Mouse (Mus musculus): ENCODE measurements around the gene Dnm3. TPM values are rescaled to one million over a fixed set of nuclear protein-coding genes. Genes with fewer than 3 reads are reported as not detected.

Dnm3 gene
- total RNA-seq (2014; rRNA removed), result 64.7 and 78.2 TPM in 2 replicates
- polyA plus RNA-seq (2015; fragmentation: Nextera tagmentation; extraction: Ambion mirVana), result 52.3 and 56.3 TPM in 2 replicates

- under 1% methylated on average over 54 of the region's 56 CpGs for WGBS
- peak; percentile 65 for TF ChIP-seq CTCF (IDR thresholded peaks at IDR 0.05; ENCODE audit: low read depth)
- no peaks in the 10 kb centered on the region for H3K27me3 ChIP-seq (ENCODE audit: insufficient read depth, low read length)
- ATAC-seq (peak; percentile 98), DNase-seq (ENCODE audit: low spot score) (peak; percentile 97)
- H3K4me3 ChIP-seq (ENCODE audit: low read length), result peak within 1 kb of the TSS; percentile 83
- peak within 1 kb of the TSS; percentile 80 for H3K27ac ChIP-seq
- no peaks in the 10 kb centered on the region for H3K9me3 ChIP-seq (ENCODE audit: low read length)
- no peaks in the 10 kb centered on the region for H3K36me3 ChIP-seq (ENCODE audit: insufficient read depth, low read length)
- H3K4me2 ChIP-seq (ENCODE audit: low read depth, low read length), result peak within 1 kb of the TSS; percentile 74
- H3K9ac ChIP-seq (replicated peaks; ENCODE audit: low read length), result peak within 1 kb of the TSS; percentile 78
- H3K4me1 ChIP-seq (ENCODE audit: insufficient read depth, low read length), result no peaks in the 10 kb centered on the region
Observed at GRCm38 (mm10) chr1:162477246-162478209, at the start of gene Dnm3. TSS of gene Dnm3 (minus strand) at chr1:162478034.

DNA sequence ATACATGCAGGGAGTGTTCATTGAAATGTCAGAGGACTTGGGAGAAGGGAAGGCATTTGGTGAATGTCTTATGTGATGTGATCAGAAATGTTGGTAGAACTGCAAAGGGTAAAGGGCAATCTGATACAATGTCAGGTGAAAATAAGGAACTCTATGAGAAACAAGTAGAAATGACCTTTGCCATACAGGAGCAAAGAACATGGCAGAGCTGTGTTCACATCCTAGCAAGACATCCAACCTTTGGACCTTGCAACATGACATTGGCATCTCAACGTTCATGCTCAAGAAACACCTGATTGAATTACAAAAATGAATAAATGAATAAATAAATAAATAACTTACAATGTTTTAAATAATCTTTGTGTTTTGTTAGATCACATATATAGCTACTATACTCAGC lies 37.3 kb upstream of the Dnm3 start:
- DNase-seq (ENCODE audit: low spot score), result no peak
- H3K36me3 ChIP-seq (ENCODE audit: insufficient read depth, low read length), result no peaks in the 10 kb centered on the region
- no peak for TF ChIP-seq CTCF (IDR thresholded peaks at IDR 0.05; ENCODE audit: low read depth)
- WGBS, result 87% methylated on average over 1 of the region's 1 CpGs
- no peak overlapping the region for H3K4me2 ChIP-seq (ENCODE audit: low read depth, low read length)
- no peaks in the 10 kb centered on the region for H3K9me3 ChIP-seq (ENCODE audit: low read length)
- no peak overlapping the region for H3K9ac ChIP-seq (replicated peaks; ENCODE audit: low read length)
- no peak overlapping the region for H3K27ac ChIP-seq
- no peaks in the 10 kb centered on the region for H3K27me3 ChIP-seq (ENCODE audit: insufficient read depth, low read length)
- no peak for ATAC-seq
- no peak overlapping the region for H3K4me3 ChIP-seq (ENCODE audit: low read length)
- H3K4me1 ChIP-seq (ENCODE audit: insufficient read depth, low read length), result no peaks in the 10 kb centered on the region

GRCm38 (mm10) chr1:162510013-162510356 lies 32.2 kb upstream of the Dnm3 start:
- DNase-seq (ENCODE audit: low spot score) (no peak), ATAC-seq (no peak)
- 80% methylated on average over 2 of the region's 2 CpGs for WGBS
- Histone ChIP-seq H3K9me3 (ENCODE audit: low read length) (no peaks in the 10 kb centered on the region), H3K4me1 (ENCODE audit: insufficient read depth, low read length) (no peaks in the 10 kb centered on the region), H3K4me2 (ENCODE audit: low read depth, low read length) (no peak overlapping the region), H3K27ac (no peak overlapping the region), H3K27me3 (ENCODE audit: insufficient read depth, low read length) (no peaks in the 10 kb centered on the region), H3K36me3 (ENCODE audit: insufficient read depth, low read length) (no peaks in the 10 kb centered on the region), H3K9ac (replicated peaks; ENCODE audit: low read length) (no peak overlapping the region), H3K4me3 (ENCODE audit: low read length) (no peak overlapping the region)
- TF ChIP-seq CTCF (IDR thresholded peaks at IDR 0.05; ENCODE audit: low read depth), result no peak

GRCm38 (mm10) chr1:162509329-162510012 lies 31.6 kb upstream of the Dnm3 start:
- ATAC-seq (peak; percentile 45; the same call in 1 of the 2 replicates), DNase-seq (ENCODE audit: low spot score) (peak; percentile 19)
- no peaks in the 10 kb centered on the region for H3K9me3 ChIP-seq (ENCODE audit: low read length)
- no peaks in the 10 kb centered on the region for H3K36me3 ChIP-seq (ENCODE audit: insufficient read depth, low read length)
- TF ChIP-seq CTCF (IDR thresholded peaks at IDR 0.05; ENCODE audit: low read depth), result no peak
- no peak overlapping the region for H3K9ac ChIP-seq (replicated peaks; ENCODE audit: low read length)
- 52% methylated on average over 12 of the region's 12 CpGs for WGBS
- no peak overlapping the region for H3K4me3 ChIP-seq (ENCODE audit: low read length)
- H3K27ac ChIP-seq, result no peak overlapping the region
- no peak overlapping the region for H3K4me2 ChIP-seq (ENCODE audit: low read depth, low read length)
- H3K27me3 ChIP-seq (ENCODE audit: insufficient read depth, low read length), result no peaks in the 10 kb centered on the region
- no peaks in the 10 kb centered on the region for H3K4me1 ChIP-seq (ENCODE audit: insufficient read depth, low read length)

DNA sequence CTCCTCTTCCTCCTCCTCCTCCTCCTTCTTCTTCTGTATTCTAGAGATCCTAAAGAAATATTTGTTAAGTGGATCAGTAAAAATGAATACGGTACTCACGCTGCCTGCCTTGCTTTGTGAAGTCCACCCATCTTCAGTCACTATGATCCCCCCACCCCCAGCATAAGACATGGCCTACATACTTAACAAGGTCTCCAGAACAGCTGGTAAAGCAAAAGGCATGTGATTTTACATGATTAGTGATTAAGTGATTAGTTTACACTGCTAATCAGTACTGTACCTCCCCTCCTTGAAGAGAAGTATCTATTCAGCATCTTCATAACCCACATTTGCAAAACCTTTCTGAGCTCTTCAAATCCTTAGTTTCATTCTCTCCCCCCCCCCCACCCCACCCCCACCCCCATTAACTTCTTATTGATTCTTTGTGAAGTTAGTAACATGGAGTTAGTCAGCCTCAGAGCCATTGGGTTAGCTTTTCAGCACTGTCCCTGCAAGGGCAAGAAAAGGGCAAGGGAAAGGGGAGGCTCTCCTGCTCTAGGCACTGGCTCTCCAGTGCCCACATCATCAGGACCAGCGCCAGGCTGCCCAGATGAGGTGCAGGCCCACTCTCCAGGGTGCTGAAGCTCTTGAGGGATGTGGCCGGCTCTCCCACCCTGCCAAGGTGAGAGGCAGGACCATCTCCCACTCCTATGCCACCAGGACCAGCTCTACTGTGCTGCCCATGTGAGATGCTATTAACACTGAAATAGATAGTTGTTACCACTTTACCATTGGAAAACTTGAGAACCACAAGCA lies 30.6 kb upstream of the Dnm3 start:
- 87% methylated on average over 4 of the region's 4 CpGs for WGBS
- no peaks in the 10 kb centered on the region for H3K9me3 ChIP-seq (ENCODE audit: low read length)
- DNase-seq (ENCODE audit: low spot score) (no peak), ATAC-seq (no peak)
- TF ChIP-seq CTCF (IDR thresholded peaks at IDR 0.05; ENCODE audit: low read depth), result no peak
- no peak overlapping the region for H3K27ac ChIP-seq
- H3K4me3 ChIP-seq (ENCODE audit: low read length), result no peak overlapping the region
- no peaks in the 10 kb centered on the region for H3K27me3 ChIP-seq (ENCODE audit: insufficient read depth, low read length)
- H3K9ac ChIP-seq (replicated peaks; ENCODE audit: low read length), result no peak overlapping the region
- H3K4me1 ChIP-seq (ENCODE audit: insufficient read depth, low read length), result no peaks in the 10 kb centered on the region
- no peaks in the 10 kb centered on the region for H3K36me3 ChIP-seq (ENCODE audit: insufficient read depth, low read length)
- no peak overlapping the region for H3K4me2 ChIP-seq (ENCODE audit: low read depth, low read length)

GRCm38 (mm10) chr1:162506516-162506915 lies 28.7 kb upstream of the Dnm3 start:
- DNase-seq (ENCODE audit: low spot score) (no peak), ATAC-seq (no peak)
- no peak overlapping the region for H3K27ac ChIP-seq
- TF ChIP-seq CTCF (IDR thresholded peaks at IDR 0.05; ENCODE audit: low read depth), result no peak
- no peaks in the 10 kb centered on the region for H3K36me3 ChIP-seq (ENCODE audit: insufficient read depth, low read length)
- no peaks in the 10 kb centered on the region for H3K9me3 ChIP-seq (ENCODE audit: low read length)
- WGBS, result 86% methylated on average over 4 of the region's 4 CpGs
- no peak overlapping the region for H3K4me2 ChIP-seq (ENCODE audit: low read depth, low read length)
- no peak overlapping the region for H3K4me3 ChIP-seq (ENCODE audit: low read length)
- no peak overlapping the region for H3K9ac ChIP-seq (replicated peaks; ENCODE audit: low read length)
- H3K27me3 ChIP-seq (ENCODE audit: insufficient read depth, low read length), result no peaks in the 10 kb centered on the region
- no peaks in the 10 kb centered on the region for H3K4me1 ChIP-seq (ENCODE audit: insufficient read depth, low read length)
